Mouse (Mus musculus) heart, embryonic 12.5 days (tissue): ENCODE data around the gene Muc3. TPM values are rescaled to one million over a fixed set of nuclear protein-coding genes. Genes with fewer than 3 reads are reported as not detected.
"Not testable (repeated sequence)": the region's sequence is repeated elsewhere in the genome, so short reads cannot be mapped to it uniquely, and the experiment has no call there.

Experiments used
- ATAC-seq: fragments of 200-750 bp; cut with Nextera tagmentation; 2 replicates; pipeline ENCODE4 v1.8.0; 2017; ENCODE audit warnings: moderate TSS enrichment, moderate library complexity; ENCODE audit not compliant: insufficient number of reproducible peaks, low FRiP score
- H3K27ac ChIP-seq: fragments of 300-500 bp; sonication (generic); 2 replicates; pipeline ENCODE4 v1.5.1; 2016; ENCODE audit warnings: mild to moderate bottlenecking, moderate library complexity; ENCODE audit not compliant: poor library complexity, severe bottlenecking
- H3K27me3 ChIP-seq: fragments of 300-500 bp; sonication (generic); replicated peaks from 2 replicates; pipeline ENCODE4 v1.6.1; 2016; ENCODE audit warnings: mild to moderate bottlenecking, moderate library complexity
- H3K36me3 ChIP-seq: fragments of 300-500 bp; sonication (generic); 2 replicates; pipeline ENCODE4 v1.6.1; 2016; ENCODE audit warnings: mild to moderate bottlenecking, moderate library complexity
- H3K4me1 ChIP-seq: fragments of 300-500 bp; sonication (generic); replicated peaks from 2 replicates; pipeline ENCODE4 v1.6.1; 2016; ENCODE audit warnings: mild to moderate bottlenecking
- H3K4me2 ChIP-seq: fragments of 300-500 bp; sonication (generic); 2 replicates; pipeline ENCODE4 v1.6.1; 2016; ENCODE audit warnings: mild to moderate bottlenecking, moderate library complexity
- H3K4me3 ChIP-seq: fragments of 300-500 bp; sonication (generic); 2 replicates; pipeline ENCODE4 v1.5.1; 2016; ENCODE audit warnings: mild to moderate bottlenecking
- H3K9ac ChIP-seq: fragments of 300-500 bp; sonication (generic); 2 replicates; pipeline ENCODE4 v1.6.1; 2016; ENCODE audit warnings: mild to moderate bottlenecking, moderate library complexity
- H3K9me3 ChIP-seq: fragments of 300-500 bp; sonication (generic); replicated peaks from 2 replicates; pipeline ENCODE4 v1.6.1; 2016; ENCODE audit warnings: mild to moderate bottlenecking, moderate library complexity
- WGBS: fragments of 180-500 bp; shearing (Covaris S2); methylation state at CpG from one replicate; pipeline ENCODE4 v1.1.7; 2016; 5-methylcytosine and 5-hydroxymethylcytosine counted together
- polyA plus RNA-seq: library from polyadenylated mRNA; unstranded; fragments of >200 nt; fragmentation: Nextera tagmentation; extraction: Ambion mirVana; gene quantifications from 2 replicates; pipeline ENCODE4 v1.2.1, GENCODE M21; 2016

Gene Muc3
- 0.21 TPM in 1 of 2 replicates, not detected in the other for polyA plus RNA-seq

GRCm38 (mm10) chr5:137149272-137149882, at the start of gene Muc3:
Muc3 (minus strand) TSS chr5:137149322.
- H3K27me3 ChIP-seq, H3K9ac ChIP-seq, H3K4me3 ChIP-seq, ATAC-seq, H3K27ac ChIP-seq, H3K4me2 ChIP-seq, H3K36me3 ChIP-seq, H3K4me1 ChIP-seq: not testable (repeated sequence)
- peaks cover 36% of the 10 kb centered on the region for H3K9me3 ChIP-seq

GRCm38 (mm10) chr5:137194488-137195120, 45.5 kb upstream of the Muc3 start:
- 32% methylated on average over 8 of the region's 8 CpGs for WGBS
- Histone ChIP-seq H3K27ac (no peak overlapping the region), H3K9me3 (0 out of 2 replicates have a peak, but pooled peaks cover 3% of the 10 kb centered on the region), H3K36me3 (no peaks in the 10 kb centered on the region), H3K27me3 (peaks cover 7% of the 10 kb centered on the region; the same call in 1 of the 2 replicates), H3K4me1 (no peaks in the 10 kb centered on the region; the same call in 1 of the 2 replicates), H3K9ac (no peak overlapping the region), H3K4me2 (no peak overlapping the region), H3K4me3 (no peak overlapping the region)
- ATAC-seq: no peak

- 0 out of 2 replicates have a peak, but pooled peaks cover 3% of the 10 kb centered on the region for H3K9me3 ChIP-seq
- 66% methylated on average over 8 of the region's 8 CpGs for WGBS
- no peaks in the 10 kb centered on the region for H3K36me3 ChIP-seq
- peaks cover 7% of the 10 kb centered on the region; the same call in 1 of the 2 replicates for H3K27me3 ChIP-seq
- no peak overlapping the region for H3K27ac ChIP-seq
- H3K4me3 ChIP-seq: no peak overlapping the region
- H3K4me2 ChIP-seq: no peak overlapping the region
- no peak overlapping the region for H3K9ac ChIP-seq
- no peaks in the 10 kb centered on the region; the same call in 1 of the 2 replicates for H3K4me1 ChIP-seq
- no peak for ATAC-seq
These were observed 44.3 kb upstream of the Muc3 start for GRCm38 (mm10) chr5:137193279-137193952.

GRCm38 (mm10) chr5:137189326-137189725, 40.2 kb upstream of the Muc3 start:
- Histone ChIP-seq H3K4me1 (no peaks in the 10 kb centered on the region), H3K9me3 (0 out of 2 replicates have a peak, but pooled peaks cover 3% of the 10 kb centered on the region), H3K9ac (peak overlapping the region; percentile 79), H3K4me3 (peak overlapping the region; percentile 72), H3K27ac (no peak overlapping the region), H3K36me3 (no peaks in the 10 kb centered on the region), H3K27me3 (peaks cover 13% of the 10 kb centered on the region), H3K4me2 (peak overlapping the region; percentile 98)
- 4% methylated on average over 32 of the region's 34 CpGs for WGBS
- ATAC-seq: no peak

- no peaks in the 10 kb centered on the region for H3K36me3 ChIP-seq
- 75% methylated on average over 8 of the region's 8 CpGs for WGBS
- H3K4me2 ChIP-seq: no peak overlapping the region
- no peaks in the 10 kb centered on the region for H3K4me1 ChIP-seq
- peaks cover 6% of the 10 kb centered on the region for H3K27me3 ChIP-seq
- H3K9me3 ChIP-seq: no peaks in the 10 kb centered on the region
- no peak for ATAC-seq
- no peak overlapping the region for H3K4me3 ChIP-seq
- no peak overlapping the region for H3K9ac ChIP-seq
- H3K27ac ChIP-seq: no peak overlapping the region
These were observed 36.2 kb upstream of the Muc3 start for GRCm38 (mm10) chr5:137185362-137185761.

DNA sequence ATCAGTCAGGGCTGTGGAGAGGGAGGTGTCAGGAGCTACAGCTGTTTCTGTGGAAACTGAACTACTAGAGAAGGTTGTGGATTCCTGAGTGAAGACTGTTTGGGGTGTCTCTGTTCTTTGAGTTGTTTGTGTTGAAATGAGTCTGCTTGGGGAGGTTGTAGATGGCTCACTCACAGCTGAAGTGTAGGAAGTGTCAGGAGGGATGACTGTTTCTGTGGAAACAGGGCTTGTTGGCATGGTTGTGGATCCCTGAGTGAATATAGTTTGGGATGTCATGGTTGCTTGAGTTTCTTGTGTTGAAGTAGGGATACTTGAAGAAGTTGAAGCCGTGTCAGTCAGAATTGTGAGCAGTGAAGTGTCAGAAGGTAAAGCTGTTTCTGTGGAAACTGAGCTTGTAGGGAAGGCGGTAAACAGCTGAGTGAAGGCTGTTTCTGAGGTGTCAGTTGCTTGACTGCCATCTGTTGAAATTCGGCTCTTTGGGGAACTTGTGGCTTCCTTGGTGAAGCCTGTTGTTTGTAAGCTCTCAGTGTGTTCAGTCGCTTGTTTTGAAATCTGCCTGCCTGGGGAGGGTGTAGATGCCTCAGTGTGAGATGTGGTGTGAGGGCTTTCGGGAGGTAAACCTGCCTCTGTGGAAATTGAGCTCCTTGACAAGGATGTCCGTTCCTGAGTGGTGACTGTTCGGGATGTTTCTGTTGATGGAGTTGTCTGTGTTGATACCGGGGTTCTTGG, 30.7 kb upstream of the Muc3 start:
- H3K9me3 ChIP-seq: no peaks in the 10 kb centered on the region
- no peaks in the 10 kb centered on the region for H3K4me1 ChIP-seq
- H3K4me3 ChIP-seq: no peak overlapping the region
- 0 out of 2 replicates have a peak, but pooled peaks cover 4% of the 10 kb centered on the region for H3K27me3 ChIP-seq
- no peaks in the 10 kb centered on the region for H3K36me3 ChIP-seq
- H3K4me2 ChIP-seq: no peak overlapping the region
- WGBS: 62% methylated on average over 8 of the region's 8 CpGs
- no peak overlapping the region for H3K27ac ChIP-seq
- no peak for ATAC-seq
- H3K9ac ChIP-seq: no peak overlapping the region

- no peaks in the 10 kb centered on the region for H3K9me3 ChIP-seq
- H3K4me1 ChIP-seq: no peaks in the 10 kb centered on the region
- no peak overlapping the region for H3K4me2 ChIP-seq
- no peaks in the 10 kb centered on the region for H3K36me3 ChIP-seq
- 71% methylated on average over 6 of the region's 6 CpGs for WGBS
- H3K4me3 ChIP-seq: no peak overlapping the region
- H3K27me3 ChIP-seq: peaks cover 7% of the 10 kb centered on the region; the same call in 1 of the 2 replicates
- no peak for ATAC-seq
- H3K27ac ChIP-seq: no peak overlapping the region
- no peak overlapping the region for H3K9ac ChIP-seq
These were observed 24.8 kb upstream of the Muc3 start for GRCm38 (mm10) chr5:137173967-137174366.

- Histone ChIP-seq H3K27me3 (peaks cover 7% of the 10 kb centered on the region; the same call in 1 of the 2 replicates), H3K27ac (no peak overlapping the region), H3K4me3 (no peak overlapping the region), H3K36me3 (no peaks in the 10 kb centered on the region), H3K4me2 (no peak overlapping the region), H3K9ac (no peak overlapping the region), H3K9me3 (no peaks in the 10 kb centered on the region), H3K4me1 (no peaks in the 10 kb centered on the region)
- no peak for ATAC-seq
- WGBS: 0% methylated on average over 1 of the region's 1 CpGs
These were observed 23.5 kb upstream of the Muc3 start for GRCm38 (mm10) chr5:137172591-137172990.

- no peak for ATAC-seq
- 68% methylated on average over 7 of the region's 7 CpGs for WGBS
- H3K4me1 ChIP-seq: no peaks in the 10 kb centered on the region
- H3K36me3 ChIP-seq: no peaks in the 10 kb centered on the region
- H3K9ac ChIP-seq: no peak overlapping the region
- H3K9me3 ChIP-seq: no peaks in the 10 kb centered on the region
- no peak overlapping the region for H3K27ac ChIP-seq
- peaks cover 7% of the 10 kb centered on the region; the same call in 1 of the 2 replicates for H3K27me3 ChIP-seq
- H3K4me3 ChIP-seq: no peak overlapping the region
- H3K4me2 ChIP-seq: no peak overlapping the region
These were observed 22.4 kb upstream of the Muc3 start for GRCm38 (mm10) chr5:137171478-137171877.

- no peaks in the 10 kb centered on the region for H3K4me1 ChIP-seq
- ATAC-seq: no peak
- H3K27ac ChIP-seq: no peak overlapping the region
- no peak overlapping the region for H3K4me2 ChIP-seq
- no peak overlapping the region for H3K4me3 ChIP-seq
- H3K27me3 ChIP-seq: peaks cover 7% of the 10 kb centered on the region; the same call in 1 of the 2 replicates
- H3K9ac ChIP-seq: no peak overlapping the region
- H3K9me3 ChIP-seq: no peaks in the 10 kb centered on the region
- 69% methylated on average over 9 of the region's 9 CpGs for WGBS
- no peaks in the 10 kb centered on the region for H3K36me3 ChIP-seq
These were observed 21.8 kb upstream of the Muc3 start for GRCm38 (mm10) chr5:137170836-137171380.
